Mouse (Mus musculus): ENCODE data around the gene Kmt2b. TPM values are rescaled to one million over a fixed set of nuclear protein-coding genes. Genes with fewer than 3 reads are reported as not detected.
A peak's percentile ranks its signal among the peaks of the same experiment; 100 is the strongest.

The Kmt2b gene
- polyA plus RNA-seq, 1 experiment from 2014 or later = 13.6 TPM

DNA sequence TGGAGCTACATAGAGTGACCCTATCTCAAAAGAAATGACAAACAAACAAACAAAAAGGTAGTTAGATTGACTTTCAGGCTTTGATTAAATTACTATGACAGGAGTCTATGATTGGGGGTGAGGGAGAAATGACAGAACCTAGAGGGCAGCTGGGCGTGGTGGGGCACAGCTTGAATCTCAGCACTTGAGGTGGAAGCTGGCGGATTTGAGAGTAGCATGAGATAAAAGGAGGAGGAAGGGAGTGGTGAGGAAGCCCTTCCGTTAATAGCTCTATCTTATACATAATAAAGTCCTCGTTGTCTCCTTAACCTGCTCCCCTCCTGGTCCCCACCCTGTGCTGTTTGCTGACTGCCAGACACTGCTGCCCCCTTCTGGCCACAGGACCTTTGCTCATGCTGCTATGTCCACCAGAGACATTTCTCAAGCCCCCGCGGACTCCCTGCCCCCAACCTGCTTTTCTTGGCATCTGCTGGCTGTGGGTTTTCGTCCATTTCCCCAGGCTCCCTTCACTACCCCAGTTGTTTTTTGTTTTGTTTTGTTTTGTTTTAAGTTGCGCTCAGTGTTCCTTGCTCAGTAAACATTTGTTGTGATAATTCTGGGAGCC lies 19.3 kb upstream of the Kmt2b start:
- Histone ChIP-seq H3K27me3 (ENCODE audit: control insufficient read depth, insufficient read depth, low read length) (no peaks in the 10 kb centered on the region), H3K27ac (ENCODE audit: low read depth, low read length) (no peak overlapping the region), H3K4me2 (ENCODE audit: low read depth, low read length) (no peak overlapping the region), H3K36me3 (ENCODE audit: control insufficient read depth, insufficient read depth, low read length) (no peaks in the 10 kb centered on the region), H3K9me3 (ENCODE audit: control insufficient read depth, low read length) (no peaks in the 10 kb centered on the region), H3K4me1 (ENCODE audit: control insufficient read depth, insufficient read depth, low read length) (no peaks in the 10 kb centered on the region), H3K9ac (replicated peaks; ENCODE audit: low read depth, low read length) (no peak overlapping the region), H3K4me3 (ENCODE audit: low read depth, low read length) (no peak overlapping the region)
- no peak; the same call in 1 of the 2 replicates for ATAC-seq (ENCODE audit: low read depth)
- WGBS = 26% methylated on average over 8 of the region's 8 CpGs

- H3K27ac ChIP-seq (ENCODE audit: low read depth, low read length) = no peak overlapping the region
- 93% methylated on average over 8 of the region's 8 CpGs for WGBS
- no peak overlapping the region for H3K4me3 ChIP-seq (ENCODE audit: low read depth, low read length)
- H3K4me2 ChIP-seq (ENCODE audit: low read depth, low read length) = no peak overlapping the region
- 0 out of 2 replicates have a peak, but pooled peaks cover 3% of the 10 kb centered on the region for H3K4me1 ChIP-seq (ENCODE audit: control insufficient read depth, insufficient read depth, low read length)
- no peaks in the 10 kb centered on the region for H3K27me3 ChIP-seq (ENCODE audit: control insufficient read depth, insufficient read depth, low read length)
- H3K36me3 ChIP-seq (ENCODE audit: control insufficient read depth, insufficient read depth, low read length) = no peaks in the 10 kb centered on the region
- ATAC-seq (ENCODE audit: low read depth) = no peak
- H3K9me3 ChIP-seq (ENCODE audit: control insufficient read depth, low read length) = no peaks in the 10 kb centered on the region
- H3K9ac ChIP-seq (replicated peaks; ENCODE audit: low read depth, low read length) = no peak overlapping the region
Observed at GRCm38 (mm10) chr7:30604944-30605343, 16.4 kb upstream of the Kmt2b start.

DNA sequence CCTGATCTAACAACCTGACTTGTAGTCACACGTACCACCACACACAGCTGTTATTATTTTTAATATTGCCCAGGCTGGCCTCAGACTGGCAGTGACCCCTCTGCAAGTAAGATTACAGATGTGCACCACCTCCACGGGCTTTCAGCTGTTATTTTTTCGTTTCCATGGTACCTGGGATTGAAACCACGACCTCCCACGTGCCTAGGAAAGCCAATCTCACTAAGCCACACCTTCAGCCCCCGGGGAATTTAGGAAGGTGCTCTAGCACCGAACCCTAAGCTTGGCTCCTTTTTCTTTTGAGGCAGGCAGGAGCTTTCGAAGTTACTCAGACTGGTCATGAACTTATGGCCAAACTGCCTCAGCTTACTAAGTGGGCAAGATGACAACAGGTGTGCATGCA lies 15.9 kb upstream of the Kmt2b start:
- WGBS = 67% methylated on average over 8 of the region's 8 CpGs
- no peak overlapping the region for H3K4me2 ChIP-seq (ENCODE audit: low read depth, low read length)
- no peak overlapping the region for H3K9ac ChIP-seq (replicated peaks; ENCODE audit: low read depth, low read length)
- no peaks in the 10 kb centered on the region for H3K27me3 ChIP-seq (ENCODE audit: control insufficient read depth, insufficient read depth, low read length)
- H3K4me1 ChIP-seq (ENCODE audit: control insufficient read depth, insufficient read depth, low read length) = 0 out of 2 replicates have a peak, but pooled peaks cover 3% of the 10 kb centered on the region
- H3K27ac ChIP-seq (ENCODE audit: low read depth, low read length) = no peak overlapping the region
- no peak overlapping the region for H3K4me3 ChIP-seq (ENCODE audit: low read depth, low read length)
- no peaks in the 10 kb centered on the region for H3K36me3 ChIP-seq (ENCODE audit: control insufficient read depth, insufficient read depth, low read length)
- no peaks in the 10 kb centered on the region for H3K9me3 ChIP-seq (ENCODE audit: control insufficient read depth, low read length)
- ATAC-seq (ENCODE audit: low read depth) = no peak

DNA sequence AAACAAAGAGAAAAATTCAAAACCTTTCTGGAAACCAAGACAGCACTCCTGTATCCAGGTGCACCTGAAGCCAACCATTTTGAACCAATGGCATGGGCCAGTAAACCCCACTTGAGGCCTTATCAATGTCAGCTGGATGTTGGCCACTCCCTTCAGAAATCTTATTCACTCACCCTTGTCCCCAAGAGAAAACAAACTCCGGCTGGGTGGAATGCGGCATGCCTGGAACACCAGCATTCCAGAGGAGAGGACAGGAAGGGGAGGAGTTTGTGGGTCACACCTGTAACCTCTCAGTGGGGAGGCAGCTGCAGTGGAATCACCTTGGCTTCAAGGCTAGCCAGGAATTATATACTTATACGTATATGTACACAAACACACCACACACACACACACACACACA lies 14.1 kb upstream of the Kmt2b start:
- 69% methylated on average over 3 of the region's 3 CpGs for WGBS
- no peaks in the 10 kb centered on the region for H3K27me3 ChIP-seq (ENCODE audit: control insufficient read depth, insufficient read depth, low read length)
- no peak for ATAC-seq (ENCODE audit: low read depth)

GRCm38 (mm10) chr7:30600651-30601050 lies 12.1 kb upstream of the Kmt2b start:
- H3K9ac ChIP-seq (replicated peaks; ENCODE audit: low read depth, low read length) = peak overlapping the region; percentile 28; the same call in 1 of the 2 replicates
- no peak overlapping the region for H3K4me3 ChIP-seq (ENCODE audit: low read depth, low read length)
- 0 out of 2 replicates have a peak, but pooled peaks cover 3% of the 10 kb centered on the region for H3K4me1 ChIP-seq (ENCODE audit: control insufficient read depth, insufficient read depth, low read length)
- 0 out of 2 replicates have a peak, but pooled peaks have one; percentile 1 for ATAC-seq (ENCODE audit: low read depth)
- H3K27me3 ChIP-seq (ENCODE audit: control insufficient read depth, insufficient read depth, low read length) = no peaks in the 10 kb centered on the region
- peak overlapping the region; percentile 44; the same call in 1 of the 2 replicates for H3K27ac ChIP-seq (ENCODE audit: low read depth, low read length)
- H3K4me2 ChIP-seq (ENCODE audit: low read depth, low read length) = peak overlapping the region; percentile 37; the same call in 1 of the 2 replicates
- 74% methylated on average over 7 of the region's 7 CpGs for WGBS
- no peaks in the 10 kb centered on the region for H3K9me3 ChIP-seq (ENCODE audit: control insufficient read depth, low read length)
- H3K36me3 ChIP-seq (ENCODE audit: control insufficient read depth, insufficient read depth, low read length) = no peaks in the 10 kb centered on the region

More for the DNA sequence above, 14.1 kb upstream of the Kmt2b start:
- Histone ChIP-seq H3K36me3 (ENCODE audit: control insufficient read depth, insufficient read depth, low read length) (no peaks in the 10 kb centered on the region), H3K27ac (ENCODE audit: low read depth, low read length) (no peak overlapping the region), H3K9me3 (ENCODE audit: control insufficient read depth, low read length) (no peaks in the 10 kb centered on the region), H3K4me3 (ENCODE audit: low read depth, low read length) (no peak overlapping the region), H3K4me2 (ENCODE audit: low read depth, low read length) (no peak overlapping the region), H3K4me1 (ENCODE audit: control insufficient read depth, insufficient read depth, low read length) (0 out of 2 replicates have a peak, but pooled peaks cover 3% of the 10 kb centered on the region), H3K9ac (replicated peaks; ENCODE audit: low read depth, low read length) (no peak overlapping the region)

DNA sequence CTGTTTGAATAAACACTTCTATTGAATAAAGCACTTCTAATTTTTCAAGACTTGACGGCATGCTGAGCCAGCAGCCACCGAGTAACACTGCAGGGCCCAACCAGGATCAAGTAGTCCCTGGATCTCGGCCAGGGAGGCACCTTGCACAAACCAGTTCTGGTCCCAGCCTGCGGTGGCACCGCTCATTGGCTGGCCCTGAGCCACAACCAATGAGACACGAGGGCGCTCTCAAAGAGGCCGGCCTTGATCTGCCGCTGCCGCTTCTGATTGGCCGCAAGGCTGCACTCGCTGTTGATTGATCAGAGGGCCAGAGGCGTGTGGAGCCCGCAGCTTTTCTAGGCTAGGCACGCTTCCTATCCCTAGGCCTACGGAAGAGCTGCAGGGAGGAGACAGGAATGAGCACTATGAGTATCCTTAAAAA lies 11.4 kb upstream of the Kmt2b start:
- no peaks in the 10 kb centered on the region for H3K9me3 ChIP-seq (ENCODE audit: control insufficient read depth, low read length)
- peak overlapping the region; percentile 37; the same call in 1 of the 2 replicates for H3K4me2 ChIP-seq (ENCODE audit: low read depth, low read length)
- 0 out of 2 replicates have a peak overlapping the region, but pooled peaks have one; percentile 28 for H3K9ac ChIP-seq (replicated peaks; ENCODE audit: low read depth, low read length)
- 3% methylated on average over 16 of the region's 16 CpGs for WGBS
- H3K36me3 ChIP-seq (ENCODE audit: control insufficient read depth, insufficient read depth, low read length) = no peaks in the 10 kb centered on the region
- H3K27me3 ChIP-seq (ENCODE audit: control insufficient read depth, insufficient read depth, low read length) = no peaks in the 10 kb centered on the region
- peak; percentile 99 for ATAC-seq (ENCODE audit: low read depth)
- 0 out of 2 replicates have a peak, but pooled peaks cover 3% of the 10 kb centered on the region for H3K4me1 ChIP-seq (ENCODE audit: control insufficient read depth, insufficient read depth, low read length)
- peak overlapping the region; percentile 44; the same call in 1 of the 2 replicates for H3K27ac ChIP-seq (ENCODE audit: low read depth, low read length)
- no peak overlapping the region for H3K4me3 ChIP-seq (ENCODE audit: low read depth, low read length)

DNA sequence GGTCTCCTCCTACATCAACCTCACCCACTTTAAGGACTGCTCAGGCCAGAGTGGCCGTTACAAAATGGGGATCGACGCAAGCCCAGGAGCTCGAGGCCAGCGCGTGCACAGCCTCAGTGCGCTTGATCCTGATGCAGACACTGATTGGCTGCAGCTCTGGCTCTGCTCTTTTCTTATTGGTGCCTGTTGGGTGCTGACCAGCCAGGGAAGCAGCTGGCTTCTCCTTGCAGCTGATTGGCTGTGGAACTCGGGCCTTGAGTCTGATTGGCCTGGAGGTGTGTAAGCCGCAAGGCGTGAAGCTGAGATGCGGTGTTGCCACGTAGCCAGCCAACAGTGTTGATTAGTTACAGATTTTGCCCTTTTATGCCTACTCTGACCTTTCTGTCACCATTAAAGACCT lies 10.3 kb upstream of the Kmt2b start, which contains the start of gene Zbtb32:
TSS of gene Zbtb32 (minus strand) at position 124 of the 400 bp plus-strand sequence.
- no peaks in the 10 kb centered on the region for H3K9me3 ChIP-seq (ENCODE audit: control insufficient read depth, low read length)
- 94% methylated on average over 12 of the region's 12 CpGs for WGBS
- ATAC-seq (ENCODE audit: low read depth) = no peak
- no peak within 1 kb of the TSS for H3K4me3 ChIP-seq (ENCODE audit: low read depth, low read length)
- no peaks in the 10 kb centered on the region for H3K36me3 ChIP-seq (ENCODE audit: control insufficient read depth, insufficient read depth, low read length)
- peak within 1 kb of the TSS; percentile 37; the same call in 1 of the 2 replicates for H3K4me2 ChIP-seq (ENCODE audit: low read depth, low read length)
- H3K9ac ChIP-seq (replicated peaks; ENCODE audit: low read depth, low read length) = 0 out of 2 replicates have a peak within 1 kb of the TSS, but pooled peaks have one; percentile 28
- H3K27me3 ChIP-seq (ENCODE audit: control insufficient read depth, insufficient read depth, low read length) = no peaks in the 10 kb centered on the region
- H3K27ac ChIP-seq (ENCODE audit: low read depth, low read length) = no peak within 1 kb of the TSS
- H3K4me1 ChIP-seq (ENCODE audit: control insufficient read depth, insufficient read depth, low read length) = 0 out of 2 replicates have a peak, but pooled peaks cover 3% of the 10 kb centered on the region

- no peak overlapping the region for H3K4me2 ChIP-seq (ENCODE audit: low read depth, low read length)
- 0 out of 2 replicates have a peak, but pooled peaks cover 3% of the 10 kb centered on the region for H3K4me1 ChIP-seq (ENCODE audit: control insufficient read depth, insufficient read depth, low read length)
- no peak for ATAC-seq (ENCODE audit: low read depth)
- no peaks in the 10 kb centered on the region for H3K27me3 ChIP-seq (ENCODE audit: control insufficient read depth, insufficient read depth, low read length)
- H3K9me3 ChIP-seq (ENCODE audit: control insufficient read depth, low read length) = no peaks in the 10 kb centered on the region
- no peaks in the 10 kb centered on the region for H3K36me3 ChIP-seq (ENCODE audit: control insufficient read depth, insufficient read depth, low read length)
- no peak overlapping the region for H3K27ac ChIP-seq (ENCODE audit: low read depth, low read length)
- H3K9ac ChIP-seq (replicated peaks; ENCODE audit: low read depth, low read length) = no peak overlapping the region
- H3K4me3 ChIP-seq (ENCODE audit: low read depth, low read length) = no peak overlapping the region
- 86% methylated on average over 5 of the region's 5 CpGs for WGBS
Observed at GRCm38 (mm10) chr7:30596811-30597210, 8.3 kb upstream of the Kmt2b start.

- H3K4me3 ChIP-seq (ENCODE audit: low read depth, low read length) = no peak overlapping the region
- no peak overlapping the region for H3K27ac ChIP-seq (ENCODE audit: low read depth, low read length)
- WGBS = 92% methylated on average over 5 of the region's 5 CpGs
- no peak for ATAC-seq (ENCODE audit: low read depth)
- H3K4me2 ChIP-seq (ENCODE audit: low read depth, low read length) = no peak overlapping the region
- no peaks in the 10 kb centered on the region for H3K9me3 ChIP-seq (ENCODE audit: control insufficient read depth, low read length)
- no peaks in the 10 kb centered on the region for H3K27me3 ChIP-seq (ENCODE audit: control insufficient read depth, insufficient read depth, low read length)
- no peak overlapping the region for H3K9ac ChIP-seq (replicated peaks; ENCODE audit: low read depth, low read length)
- H3K4me1 ChIP-seq (ENCODE audit: control insufficient read depth, insufficient read depth, low read length) = 0 out of 2 replicates have a peak, but pooled peaks cover 3% of the 10 kb centered on the region
- no peaks in the 10 kb centered on the region for H3K36me3 ChIP-seq (ENCODE audit: control insufficient read depth, insufficient read depth, low read length)
Observed at GRCm38 (mm10) chr7:30596093-30596492, 7.6 kb upstream of the Kmt2b start.

Data from neural tube, embryonic 14.5 days (tissue).